Mouse (Mus musculus) monocyte, adult 5-6 weeks (primary cell): ENCODE results near the gene Olfr1259. TPM values are rescaled to one million over a fixed set of nuclear protein-coding genes. Genes with fewer than 3 reads are reported as not detected.
"Not testable (repeated sequence)": the region's sequence is repeated elsewhere in the genome, so short reads cannot be mapped to it uniquely, and the experiment has no call there.

Experiments used
- ATAC-seq: fragments of 153-309, 156-312 bp; replicated peaks from 2 replicates; pipeline ENCODE4 v1.8.0; 2017; ENCODE audit warnings: mild to moderate bottlenecking; ENCODE audit not compliant: low TSS enrichment, insufficient number of reproducible peaks, severe bottlenecking, poor library complexity, low FRiP score
- total RNA-seq: library from RNA; stranded (forward); fragments of 200-1000, 200-491, 200-594 nt; gene quantifications from 3 replicates; pipeline ENCODE4 v1.2.3, GENCODE M21; 2017

The Olfr1259 gene
- total RNA-seq = 1.1 TPM in 1 of 3 replicates, not detected in the others

DNA sequence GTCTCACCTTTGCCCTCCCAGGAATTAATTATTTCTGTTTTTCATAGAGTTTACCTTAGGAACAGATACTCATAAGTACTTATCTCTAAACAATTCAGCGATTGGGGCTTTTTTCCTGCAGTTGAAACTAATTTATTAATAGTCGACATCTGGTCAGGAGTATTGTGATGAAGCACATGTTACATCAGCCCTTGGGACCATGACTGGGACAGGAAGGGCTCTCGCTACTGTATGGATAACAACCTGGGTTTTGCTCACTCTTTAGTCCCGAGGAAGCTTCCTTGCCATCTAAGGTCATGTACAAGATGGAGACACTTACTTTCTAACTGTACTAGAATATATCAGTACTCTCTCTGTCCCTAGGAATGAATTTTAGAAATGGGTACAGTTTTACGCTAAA lies at the start of gene Olfr1259:
TSS of gene Olfr1259 (minus strand) at position 101 of the 400 bp plus-strand sequence.
- no peak for ATAC-seq

DNA sequence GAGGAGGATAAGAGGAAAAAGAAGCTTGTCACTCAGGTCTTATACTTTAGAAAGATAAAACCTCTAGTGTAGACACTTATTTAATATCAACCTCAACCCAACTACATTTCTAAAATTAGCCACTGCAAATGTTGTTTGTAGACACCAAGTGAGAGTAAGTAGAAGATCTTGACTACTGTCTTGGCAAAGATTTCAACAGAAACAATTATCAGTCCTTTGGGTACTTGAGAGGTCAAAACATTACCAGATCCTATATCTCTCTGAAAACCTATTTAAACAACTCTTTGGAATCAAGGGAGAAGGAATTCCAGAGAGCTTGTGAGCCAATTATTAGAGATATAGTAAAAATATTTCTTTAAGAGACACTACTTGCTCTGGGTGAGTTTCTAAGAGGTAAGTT lies 42.5 kb upstream of the Olfr1259 start, which contains the start of gene Olfr1261:
TSS of gene Olfr1261 (plus strand) at position 301 of the 400 bp plus-strand sequence.
- ATAC-seq = no peak

DNA sequence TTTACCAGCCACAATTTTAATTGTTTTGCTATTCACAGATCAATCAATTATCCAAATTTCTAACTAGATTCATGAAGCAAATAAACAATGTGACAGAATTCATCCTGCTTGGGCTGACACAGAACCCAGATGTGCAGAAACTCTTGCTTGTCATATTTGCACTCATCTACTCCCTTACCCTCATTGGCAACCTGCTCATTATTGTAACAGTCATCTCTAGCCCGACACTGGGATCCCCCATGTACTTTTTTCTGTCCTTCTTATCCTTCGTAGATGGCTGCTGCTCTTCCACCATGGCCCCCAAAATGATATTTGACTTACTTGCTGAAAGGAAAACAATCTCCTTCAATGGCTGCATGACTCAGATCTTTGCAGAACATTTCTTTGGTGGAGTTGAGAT lies 29.2 kb upstream of the Olfr1259 start:
- ATAC-seq = no peak

DNA sequence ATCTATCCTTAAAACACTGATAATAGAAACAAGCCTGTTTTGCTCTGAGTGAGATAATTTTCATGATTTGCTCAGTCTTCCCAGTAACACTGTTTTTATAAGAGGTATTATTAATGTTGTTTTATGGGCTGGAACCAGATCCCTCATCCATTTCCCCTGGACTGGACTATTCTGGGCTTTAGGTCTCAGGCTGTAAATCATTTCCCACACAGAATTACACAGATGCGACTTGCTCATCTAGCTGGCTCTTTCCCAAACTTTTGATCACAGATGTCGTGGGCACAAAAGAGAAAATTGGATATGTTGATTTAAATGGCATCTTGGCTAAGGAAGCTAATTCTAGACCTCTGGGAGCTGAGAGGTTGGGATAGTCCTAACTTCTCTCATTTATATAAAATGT lies 25.7 kb upstream of the Olfr1259 start, which contains the start of gene Olfr1260:
TSS of gene Olfr1260 (plus strand) at position 157 of the 400 bp plus-strand sequence.
- ATAC-seq = no peak

DNA sequence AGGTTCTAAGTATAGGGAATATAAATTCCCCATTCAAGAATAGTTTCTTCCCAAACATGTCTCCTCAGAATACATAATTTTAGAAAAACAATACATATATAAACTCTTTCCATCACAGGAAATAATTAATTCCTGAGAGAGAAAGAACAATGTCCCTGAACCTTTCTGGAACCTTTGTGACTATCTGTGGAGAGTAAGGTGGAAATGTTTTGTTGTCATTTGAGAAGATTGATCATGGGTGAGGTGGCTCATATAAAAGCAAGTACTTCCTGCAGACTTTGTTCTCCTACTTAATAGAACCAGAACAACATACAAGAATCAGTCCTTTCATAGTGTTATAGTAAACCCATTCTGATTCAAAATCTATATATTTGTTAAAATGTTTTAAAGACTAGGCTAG lies 21.5 kb downstream of the Olfr1259 start, which contains the start of gene Olfr1258:
TSS of gene Olfr1258 (plus strand) at position 301 of the 400 bp plus-strand sequence.
- ATAC-seq = no peak

DNA sequence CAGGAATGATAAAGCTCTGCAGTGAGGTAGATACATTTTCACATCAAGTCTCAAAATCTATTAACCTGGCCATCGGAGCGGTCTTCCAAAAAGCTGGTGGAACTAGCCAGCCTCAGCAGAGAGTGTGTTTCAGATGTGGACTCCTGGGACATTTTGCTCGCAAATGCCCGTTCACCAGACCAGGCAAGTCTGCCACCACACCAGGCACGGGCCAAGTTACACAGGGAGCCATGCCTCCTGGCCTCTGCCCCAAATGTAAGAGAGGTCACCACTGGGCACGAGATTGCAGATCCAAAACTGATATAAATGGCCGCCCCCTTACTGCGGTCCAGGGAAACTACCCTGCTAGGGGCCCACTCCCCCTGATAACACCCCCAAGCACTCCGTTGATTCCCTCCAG lies 35.8 kb downstream of the Olfr1259 start:
- not testable (repeated sequence) for ATAC-seq

Other genes with a start within 250 kb of the Olfr1259 start
- gene Olfr1252, start 223.7 kb downstream of the Olfr1259 start, total RNA-seq = not detected in 3 replicates
- not detected in 3 replicates for gene Olfr1253, start 191.6 kb downstream of the Olfr1259 start, total RNA-seq
- gene Olfr1254, start 155.0 kb downstream of the Olfr1259 start, total RNA-seq = not detected in 3 replicates
- gene Olfr1255, start 136.6 kb downstream of the Olfr1259 start, total RNA-seq = not detected in 3 replicates
- gene Olfr1256, start 107.1 kb downstream of the Olfr1259 start, total RNA-seq = not detected in 3 replicates
- not detected in 3 replicates for gene Olfr48, start 100.5 kb downstream of the Olfr1259 start, total RNA-seq
- gene Olfr1257, start 70.2 kb downstream of the Olfr1259 start, total RNA-seq = not detected in 3 replicates
- gene Olfr1258, start 21.4 kb downstream of the Olfr1259 start, total RNA-seq = 0.19 TPM in 1 of 3 replicates, not detected in the others
- gene Olfr1260, start 25.7 kb upstream of the Olfr1259 start, total RNA-seq = not detected in 3 replicates
- gene Olfr1261, start 42.6 kb upstream of the Olfr1259 start, total RNA-seq = not detected in 3 replicates
- gene Olfr1262, start 51.5 kb upstream of the Olfr1259 start, total RNA-seq = not detected in 3 replicates
- gene Olfr1263, start 63.5 kb upstream of the Olfr1259 start, total RNA-seq = not detected in 3 replicates
- not detected in 3 replicates for gene Olfr1264, start 76.9 kb upstream of the Olfr1259 start, total RNA-seq
- not detected in 3 replicates for gene Olfr1265, start 86.7 kb upstream of the Olfr1259 start, total RNA-seq
- gene Olfr140, start 114.9 kb upstream of the Olfr1259 start, total RNA-seq = not detected in 3 replicates
- not detected in 3 replicates for gene Olfr1269, start 172.7 kb upstream of the Olfr1259 start, total RNA-seq
- not detected in 3 replicates for gene Olfr32, start 193.6 kb upstream of the Olfr1259 start, total RNA-seq
- gene Olfr1270, start 204.4 kb upstream of the Olfr1259 start, total RNA-seq = not detected in 3 replicates